Mouse (Mus musculus) spleen, postnatal 4 days (tissue): ENCODE measurements around the gene Resf1.
A peak's percentile ranks its signal among the peaks of the same experiment; 100 is the strongest.
"Not testable (repeated sequence)": the region's sequence is repeated elsewhere in the genome, so short reads cannot be mapped to it uniquely, and the experiment has no call there.

Source experiments
- DNase-seq, 2 experiments: peaks; one replicate each; pipeline ENCODE4 v3.0.0; 2022; ENCODE audit warnings: low spot score in 2 of 2

The Resf1 gene

DNA sequence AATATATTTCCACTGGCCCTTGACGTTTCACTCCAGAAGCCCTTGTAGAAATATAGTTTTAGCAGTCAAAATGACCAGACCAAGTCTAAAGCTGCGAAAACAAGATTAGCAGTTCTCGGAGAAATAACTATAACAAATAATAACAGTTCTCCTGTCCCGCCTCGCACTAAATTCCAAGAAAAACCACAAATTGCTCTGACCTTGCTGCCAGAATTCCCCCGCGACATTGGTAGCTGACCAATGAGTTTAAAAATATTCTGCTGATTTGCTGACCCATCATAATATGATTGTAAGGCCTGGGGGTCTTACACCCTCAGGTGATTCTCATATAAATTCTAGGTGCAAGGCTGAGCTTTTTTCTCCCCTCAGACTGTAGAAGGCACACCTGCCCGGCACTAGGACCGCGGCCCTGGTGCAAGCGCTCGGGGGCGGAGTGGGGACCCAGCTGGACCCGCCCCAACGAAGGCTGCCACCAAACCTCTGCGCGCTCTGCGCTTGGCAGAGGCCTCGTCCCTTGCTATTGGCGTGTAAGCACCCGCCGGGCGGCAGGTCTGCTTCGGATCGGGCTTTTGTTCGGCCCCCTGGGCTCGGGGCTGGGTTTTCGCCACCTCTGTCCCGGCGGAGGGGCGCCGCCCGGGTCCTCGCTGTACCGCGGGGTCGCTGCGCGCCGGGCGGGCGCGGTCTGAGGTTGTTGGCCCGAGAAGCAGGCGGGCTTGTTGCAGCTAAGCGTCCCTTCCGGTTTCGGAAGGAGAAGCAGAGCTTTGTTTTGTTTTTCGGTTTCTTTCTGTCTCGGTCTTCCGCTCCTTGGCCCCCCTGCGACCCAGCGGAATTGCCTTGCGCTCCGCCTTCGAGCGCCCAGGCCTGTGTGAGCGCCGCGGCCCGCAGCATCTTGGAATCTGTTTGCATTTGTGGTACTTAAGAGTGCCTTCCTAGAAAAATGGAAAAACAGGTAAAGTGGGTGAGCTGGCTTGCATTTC is at the start of gene Resf1:
Gene Resf1, plus strand, starts transcription at position 459 of the 977 bp plus-strand sequence.
- peak; percentile 89 to 95 for DNase-seq

- no peak for DNase-seq
Measured at GRCm38 (mm10) chr6:149260801-149261239, 48.4 kb upstream of the Resf1 start.

- no peak for DNase-seq
Measured at GRCm38 (mm10) chr6:149267951-149268350, 41.3 kb upstream of the Resf1 start.

- DNase-seq = no peak
Measured at GRCm38 (mm10) chr6:149278248-149278731, 30.9 kb upstream of the Resf1 start.

DNA sequence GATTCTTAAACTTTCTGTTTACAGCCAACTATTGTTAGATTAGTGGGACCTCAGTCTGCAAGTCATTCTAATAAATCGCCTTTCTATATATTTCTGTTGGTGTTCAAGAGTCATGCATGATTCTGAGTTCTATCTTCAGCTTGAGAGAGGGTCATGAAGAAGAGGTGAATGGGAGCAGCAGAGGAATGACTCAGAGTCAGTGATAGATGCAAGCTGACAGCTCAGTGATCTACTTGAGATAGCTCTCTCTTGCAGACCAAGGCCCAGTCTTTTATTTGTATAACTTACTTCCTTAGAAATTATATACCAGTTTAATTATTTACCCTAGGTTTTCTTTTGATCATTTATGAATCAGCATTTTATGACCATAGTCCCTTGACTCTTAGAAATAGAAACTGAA is 30.3 kb upstream of the Resf1 start:
- no peak for DNase-seq

DNA sequence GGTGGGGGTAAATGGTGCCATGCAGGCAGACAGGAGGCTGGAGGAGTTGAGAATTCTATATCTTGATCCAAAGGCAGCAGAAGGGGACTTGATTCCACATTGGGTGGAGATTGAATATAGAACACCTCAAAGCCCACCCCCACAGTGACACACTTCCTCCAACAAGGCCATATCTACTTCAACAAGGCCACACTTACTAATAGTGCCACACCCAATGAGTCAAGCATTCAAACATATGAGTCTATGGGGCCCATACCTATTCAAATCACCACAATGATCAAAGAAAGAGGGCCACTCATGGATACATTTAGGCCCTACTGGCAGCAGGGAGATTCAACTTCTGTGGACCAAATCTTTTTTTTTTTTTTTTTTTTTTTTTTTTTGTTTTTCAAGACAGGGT is 28.7 kb upstream of the Resf1 start:
- no peak for DNase-seq

DNA sequence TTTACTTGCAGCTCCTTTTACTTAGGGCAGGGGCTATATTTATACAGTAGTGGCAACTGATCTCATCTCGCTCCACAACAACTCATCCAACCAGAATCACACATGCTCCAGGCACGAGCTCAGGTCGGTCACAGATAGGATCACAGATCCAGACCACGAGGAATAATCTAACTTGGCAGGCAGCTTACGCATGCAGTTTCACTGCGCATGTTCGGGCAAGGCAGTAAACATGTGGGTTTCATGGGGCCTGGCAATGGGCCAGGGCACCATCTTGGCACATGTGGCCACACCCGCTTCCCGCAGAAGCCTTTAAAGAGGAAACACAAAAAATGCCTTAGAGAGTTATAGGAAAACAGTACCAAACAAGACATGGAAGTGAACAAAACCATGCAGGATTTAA is 21.0 kb upstream of the Resf1 start:
- DNase-seq = peak in 1 of 2 experiments; percentile 29

- DNase-seq = not testable (repeated sequence)
Measured at GRCm38 (mm10) chr6:149303231-149303630, 6.0 kb upstream of the Resf1 start.

DNA sequence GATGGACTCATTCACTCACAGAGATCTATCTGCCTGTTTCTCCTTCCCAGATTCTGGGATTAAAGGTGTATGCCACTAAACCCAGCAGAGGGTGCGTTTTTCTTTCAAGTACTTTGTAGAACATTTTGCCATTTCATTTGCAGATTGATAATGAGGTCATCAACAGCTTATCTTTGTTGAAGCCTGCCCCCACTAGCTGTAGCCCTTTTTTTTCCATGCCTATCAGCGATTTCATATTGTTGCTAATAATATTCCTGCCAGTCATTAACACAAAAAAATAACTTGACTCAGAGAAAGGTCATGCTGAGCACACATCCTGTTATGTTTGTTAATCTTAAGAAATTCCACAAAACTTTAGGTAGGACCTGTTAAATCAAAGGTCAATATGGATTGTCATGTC is 2.1 kb upstream of the Resf1 start:
- DNase-seq = no peak

DNA sequence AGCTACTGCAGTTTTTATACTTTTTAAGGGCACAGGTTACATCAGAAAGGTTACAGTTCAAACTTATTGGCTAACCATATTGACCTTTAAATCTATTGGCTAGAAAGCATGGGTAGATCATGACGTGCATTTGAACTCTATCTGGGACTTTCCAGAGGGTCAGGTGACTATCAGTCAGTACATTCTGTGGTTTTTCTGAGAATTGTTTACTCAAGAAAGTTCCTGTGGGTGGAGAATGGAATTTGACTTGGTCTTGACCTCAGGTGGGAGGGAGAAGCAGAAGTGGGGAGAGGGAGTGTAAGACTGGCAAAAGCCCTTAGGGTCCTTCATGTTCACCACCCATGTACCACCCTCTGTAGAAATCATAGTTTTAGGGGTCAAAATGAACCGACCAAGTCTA is 1.4 kb upstream of the Resf1 start:
- DNase-seq = no peak

DNA sequence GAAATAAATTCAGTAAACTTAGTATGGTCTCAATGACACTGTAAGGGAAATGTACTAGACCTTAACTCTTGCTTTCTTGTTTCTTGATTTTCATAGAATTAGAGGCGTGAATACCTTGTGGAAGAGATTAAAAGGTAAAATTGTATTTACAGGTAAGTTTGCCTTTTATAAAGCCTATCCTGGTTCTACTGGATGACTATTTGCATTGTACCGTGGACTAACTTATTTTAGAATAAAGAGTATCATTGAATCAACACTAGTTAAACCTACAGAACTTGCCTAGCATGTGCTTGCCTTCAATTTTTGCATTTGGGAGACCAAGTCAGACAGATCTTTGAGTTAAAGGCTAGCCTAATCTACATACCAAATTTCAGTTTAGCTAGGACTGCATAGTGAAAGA is 1.0 kb downstream of the Resf1 start:
- no peak for DNase-seq

DNA sequence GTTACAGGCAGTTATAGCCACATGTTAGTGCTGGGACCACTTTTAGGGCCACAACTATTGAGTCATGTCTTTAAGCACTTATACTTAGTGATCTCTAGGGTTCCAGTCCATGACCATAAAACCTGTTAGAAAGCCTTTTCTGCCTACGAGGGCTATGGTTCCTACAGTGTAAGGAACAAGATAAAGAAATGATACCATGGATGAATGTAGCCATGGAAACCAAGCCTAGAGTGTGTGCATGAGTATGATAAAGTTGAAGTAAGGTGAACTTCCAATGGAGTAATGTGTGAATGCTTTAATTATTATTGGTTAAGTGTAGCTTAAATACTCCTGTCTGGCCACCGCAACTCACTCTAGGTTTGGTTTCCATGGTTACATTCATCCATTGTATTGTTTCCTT is 1.8 kb downstream of the Resf1 start:
- no peak for DNase-seq

DNA sequence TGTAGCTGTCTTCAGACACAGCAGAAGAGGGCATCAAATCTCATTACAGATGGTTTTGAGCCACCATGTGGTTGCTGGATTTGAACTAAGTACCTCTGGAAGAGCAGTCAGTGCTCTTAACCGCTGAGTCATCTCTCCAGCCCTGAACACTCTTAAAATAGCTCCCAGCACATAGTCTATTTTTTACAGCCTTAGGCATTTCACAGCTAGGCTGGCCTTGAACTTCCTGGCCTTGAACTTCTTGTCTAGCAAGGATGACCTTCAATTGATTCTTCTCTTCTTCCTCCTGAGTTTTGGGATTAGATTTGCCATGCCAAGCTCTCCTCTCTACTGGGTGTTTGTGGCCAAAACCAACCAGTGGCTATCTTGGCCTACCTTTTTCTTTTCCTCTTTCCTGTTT is 2.6 kb downstream of the Resf1 start:
- DNase-seq = no peak

DNA sequence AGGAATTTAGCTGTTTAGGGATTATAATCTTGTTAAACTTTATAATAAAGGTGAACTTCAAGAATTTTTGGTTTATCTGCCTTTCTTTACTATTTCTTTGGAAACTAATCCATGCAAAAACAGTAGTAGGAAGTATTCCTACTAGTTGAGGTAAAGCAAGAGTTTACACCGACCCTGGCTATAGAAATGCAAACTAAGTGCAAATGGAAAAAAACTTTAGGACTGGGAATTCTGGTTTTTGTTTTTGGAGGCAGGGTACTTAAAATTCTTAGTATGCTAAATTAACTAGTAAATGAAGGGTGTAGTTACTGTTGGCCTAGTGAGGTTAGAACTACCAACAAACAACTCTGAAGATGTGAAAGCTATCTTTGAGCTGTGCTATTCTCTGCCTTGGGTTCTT is 3.0 kb downstream of the Resf1 start:
- DNase-seq = no peak

- DNase-seq = no peak
Measured at GRCm38 (mm10) chr6:149314918-149315317, 5.7 kb downstream of the Resf1 start.

DNA sequence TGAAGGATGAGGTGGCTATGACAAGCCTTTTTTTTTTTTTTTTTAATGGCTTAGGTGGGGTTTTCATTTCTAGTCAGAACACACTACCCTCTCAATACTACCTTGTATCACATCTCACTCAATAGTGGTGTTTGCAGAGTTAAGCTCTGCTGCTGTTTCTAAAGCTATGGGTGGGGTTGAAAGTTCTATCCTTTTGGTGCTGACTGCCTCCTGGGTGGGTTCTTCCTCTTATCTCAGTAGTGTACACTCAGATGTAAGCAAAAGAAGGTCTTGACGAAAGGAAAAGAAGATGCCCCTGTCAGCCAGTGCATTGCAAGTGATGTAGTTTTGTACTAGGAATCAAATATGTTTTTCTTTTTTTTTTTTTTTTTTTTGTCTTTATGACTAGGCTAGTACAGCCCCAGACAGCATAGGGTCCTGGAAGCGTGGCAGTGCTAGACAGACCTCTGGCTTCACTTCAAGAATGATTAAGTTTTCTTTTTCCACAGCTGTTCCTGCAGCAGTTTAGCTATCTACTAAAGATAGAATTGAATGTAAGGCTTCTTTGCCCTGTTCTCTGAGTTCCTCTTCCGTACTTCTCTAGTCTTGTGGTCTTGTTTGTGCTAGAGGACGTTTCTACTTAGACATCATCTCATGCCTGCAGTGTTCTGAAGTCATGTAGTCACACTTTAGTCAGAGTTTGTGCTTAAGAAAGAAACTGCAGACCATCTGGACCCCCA is 14.5 kb downstream of the Resf1 start:
- no peak for DNase-seq

DNA sequence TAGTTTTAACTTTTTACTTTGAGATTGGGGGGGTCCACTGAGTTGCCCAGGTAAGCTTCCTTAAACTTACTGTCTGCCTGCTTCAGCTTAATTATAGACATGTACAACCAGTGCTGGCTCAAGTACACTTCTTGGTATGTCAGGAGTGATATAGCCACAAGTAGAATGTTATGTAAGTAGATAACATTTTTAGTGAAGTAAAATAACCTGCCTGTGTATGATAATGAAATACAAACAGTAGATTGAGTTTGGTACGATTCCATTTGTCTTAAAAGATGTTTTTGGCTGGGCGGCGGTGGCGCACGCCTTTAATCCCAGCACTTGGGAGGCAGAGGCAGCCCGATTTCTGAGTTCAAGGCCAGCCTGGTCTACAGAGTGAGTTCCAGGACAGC is 15.0 kb downstream of the Resf1 start:
- no peak for DNase-seq

- no peak for DNase-seq
Measured at GRCm38 (mm10) chr6:149329071-149329470, 19.9 kb downstream of the Resf1 start.

DNA sequence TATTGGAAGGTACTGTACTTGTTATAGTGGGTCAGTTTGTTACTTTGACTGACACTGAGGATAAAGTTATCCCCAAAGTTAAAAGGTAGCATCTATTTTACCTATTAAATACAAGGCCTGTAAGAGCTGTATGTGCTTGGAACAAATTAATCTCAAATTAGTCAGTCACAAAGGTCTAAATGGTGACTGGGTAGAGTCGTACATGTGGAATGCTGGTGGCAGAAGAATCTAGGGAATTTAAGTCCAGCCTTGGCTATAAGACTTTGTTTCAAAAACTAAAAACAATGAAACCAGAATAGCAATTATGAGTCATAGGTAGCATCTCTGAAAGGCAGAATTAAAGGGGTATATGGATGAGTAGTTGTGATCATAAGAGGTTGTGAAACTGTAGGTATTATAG is 21.1 kb downstream of the Resf1 start:
- DNase-seq = no peak

- DNase-seq = no peak
Measured at GRCm38 (mm10) chr6:149333036-149333435, 23.8 kb downstream of the Resf1 start.

DNA sequence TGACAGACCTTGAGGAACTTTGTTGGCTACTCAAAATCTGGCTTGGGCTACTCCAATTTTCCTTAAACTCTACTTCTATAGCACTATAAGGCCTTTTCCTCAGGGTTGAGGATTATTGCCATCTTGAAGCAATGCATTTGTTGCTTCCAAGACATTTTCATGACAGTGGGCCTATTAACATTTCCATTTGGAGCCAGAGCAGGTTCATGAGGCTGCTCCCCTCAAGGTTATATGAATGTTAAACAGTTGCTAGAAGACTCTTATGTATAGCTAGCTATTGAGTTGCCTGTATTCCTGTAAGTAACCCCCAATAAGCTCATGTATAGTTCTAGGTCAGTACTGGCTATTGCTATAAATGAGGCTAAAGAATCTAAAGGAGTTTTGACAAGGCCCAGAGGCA is 28.8 kb downstream of the Resf1 start:
- no peak for DNase-seq

DNA sequence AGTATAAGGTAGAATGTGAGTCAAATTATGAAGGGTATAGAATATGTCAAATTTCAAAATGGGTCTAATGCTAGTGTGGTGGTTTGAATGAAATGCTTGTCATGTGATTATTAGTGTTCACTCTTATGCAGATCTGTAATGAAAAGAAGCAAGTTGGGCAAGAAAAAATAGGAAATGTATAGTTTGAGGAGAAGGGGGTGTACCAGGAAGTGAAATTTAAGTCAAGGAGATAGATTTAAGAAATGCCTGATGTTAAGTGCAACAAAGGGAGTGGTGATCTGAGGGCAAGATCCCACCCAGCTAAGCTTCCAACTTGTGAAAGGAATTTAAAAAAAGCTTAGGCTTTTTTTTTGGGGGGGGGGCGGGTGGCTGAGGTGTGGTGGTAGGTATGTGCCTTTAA is 29.4 kb downstream of the Resf1 start:
- no peak for DNase-seq

GRCm38 (mm10) chr6:149343802-149344201 is 34.6 kb downstream of the Resf1 start:
- DNase-seq = no peak
